Mouse (Mus musculus): ENCODE data around the gene Csnk1e. TPM values are rescaled to one million over a fixed set of nuclear protein-coding genes. Genes with fewer than 3 reads are reported as not detected.

Gene Csnk1e
- polyA plus RNA-seq, 1 experiment from 2014 or later, result 91.0 TPM

GRCm38 (mm10) chr15:79377681-79378080, 77.7 kb downstream of the Csnk1e start:
- no peaks in the 10 kb centered on the region for H3K9me3 ChIP-seq (replicated peaks; ENCODE audit: control insufficient read depth, low read length)
- no peak overlapping the region for H3K4me2 ChIP-seq
- 75% methylated on average over 6 of the region's 6 CpGs for WGBS (ENCODE audit: insufficient replicate concordance)
- H3K4me1 ChIP-seq (ENCODE audit: control insufficient read depth, insufficient read depth, low read length), result peaks cover 23% of the 10 kb centered on the region
- no peak for ATAC-seq (replicated peaks; ENCODE audit: insufficient number of reproducible peaks, low FRiP score, low TSS enrichment)
- peaks cover 15% of the 10 kb centered on the region for H3K36me3 ChIP-seq (ENCODE audit: control insufficient read depth, insufficient read depth, low read length)
- H3K27me3 ChIP-seq (ENCODE audit: control insufficient read depth, insufficient read depth, low read length), result no peaks in the 10 kb centered on the region
- H3K9ac ChIP-seq (ENCODE audit: low read depth, low read length), result no peak overlapping the region
- no peak overlapping the region for H3K4me3 ChIP-seq (ENCODE audit: low read depth, low read length)
- H3K27ac ChIP-seq (ENCODE audit: low read depth, low read length), result no peak overlapping the region

- no peaks in the 10 kb centered on the region for H3K27me3 ChIP-seq (ENCODE audit: control insufficient read depth, insufficient read depth, low read length)
- WGBS (ENCODE audit: insufficient replicate concordance), result 65% methylated on average over 3 of the region's 3 CpGs
- H3K4me2 ChIP-seq, result no peak overlapping the region
- H3K4me1 ChIP-seq (ENCODE audit: control insufficient read depth, insufficient read depth, low read length), result no peaks in the 10 kb centered on the region
- no peak for ATAC-seq (replicated peaks; ENCODE audit: insufficient number of reproducible peaks, low FRiP score, low TSS enrichment)
- H3K9me3 ChIP-seq (replicated peaks; ENCODE audit: control insufficient read depth, low read length), result no peaks in the 10 kb centered on the region
- H3K36me3 ChIP-seq (ENCODE audit: control insufficient read depth, insufficient read depth, low read length), result peaks cover 17% of the 10 kb centered on the region
- no peak overlapping the region for H3K4me3 ChIP-seq (ENCODE audit: low read depth, low read length)
- no peak overlapping the region for H3K9ac ChIP-seq (ENCODE audit: low read depth, low read length)
- no peak overlapping the region for H3K27ac ChIP-seq (ENCODE audit: low read depth, low read length)
Measured at GRCm38 (mm10) chr15:79374760-79375159, 80.6 kb downstream of the Csnk1e start.

- H3K4me2 ChIP-seq, result no peak overlapping the region
- H3K4me1 ChIP-seq (ENCODE audit: control insufficient read depth, insufficient read depth, low read length), result peaks cover 14% of the 10 kb centered on the region; the same call in 1 of the 2 replicates
- 67% methylated on average over 7 of the region's 7 CpGs for WGBS (ENCODE audit: insufficient replicate concordance)
- no peaks in the 10 kb centered on the region for H3K9me3 ChIP-seq (replicated peaks; ENCODE audit: control insufficient read depth, low read length)
- no peak for ATAC-seq (replicated peaks; ENCODE audit: insufficient number of reproducible peaks, low FRiP score, low TSS enrichment)
- H3K4me3 ChIP-seq (ENCODE audit: low read depth, low read length), result no peak overlapping the region
- no peaks in the 10 kb centered on the region for H3K27me3 ChIP-seq (ENCODE audit: control insufficient read depth, insufficient read depth, low read length)
- H3K9ac ChIP-seq (ENCODE audit: low read depth, low read length), result no peak overlapping the region
- no peak overlapping the region for H3K27ac ChIP-seq (ENCODE audit: low read depth, low read length)
- H3K36me3 ChIP-seq (ENCODE audit: control insufficient read depth, insufficient read depth, low read length), result peaks cover 15% of the 10 kb centered on the region
Measured at GRCm38 (mm10) chr15:79370281-79370843, 85.0 kb downstream of the Csnk1e start.

GRCm38 (mm10) chr15:79369452-79370280, 85.7 kb downstream of the Csnk1e start:
- WGBS (ENCODE audit: insufficient replicate concordance), result 69% methylated on average over 15 of the region's 15 CpGs
- no peak overlapping the region for H3K4me3 ChIP-seq (ENCODE audit: low read depth, low read length)
- no peaks in the 10 kb centered on the region for H3K9me3 ChIP-seq (replicated peaks; ENCODE audit: control insufficient read depth, low read length)
- no peak for ATAC-seq (replicated peaks; ENCODE audit: insufficient number of reproducible peaks, low FRiP score, low TSS enrichment)
- no peak overlapping the region for H3K9ac ChIP-seq (ENCODE audit: low read depth, low read length)
- H3K4me1 ChIP-seq (ENCODE audit: control insufficient read depth, insufficient read depth, low read length), result peaks cover 14% of the 10 kb centered on the region; the same call in 1 of the 2 replicates
- H3K36me3 ChIP-seq (ENCODE audit: control insufficient read depth, insufficient read depth, low read length), result peaks cover 18% of the 10 kb centered on the region
- H3K27ac ChIP-seq (ENCODE audit: low read depth, low read length), result no peak overlapping the region
- H3K4me2 ChIP-seq, result no peak overlapping the region
- no peaks in the 10 kb centered on the region for H3K27me3 ChIP-seq (ENCODE audit: control insufficient read depth, insufficient read depth, low read length)

GRCm38 (mm10) chr15:79368861-79369440, 86.4 kb downstream of the Csnk1e start:
- Histone ChIP-seq H3K36me3 (ENCODE audit: control insufficient read depth, insufficient read depth, low read length) (peaks cover 18% of the 10 kb centered on the region), H3K9me3 (replicated peaks; ENCODE audit: control insufficient read depth, low read length) (no peaks in the 10 kb centered on the region), H3K27ac (ENCODE audit: low read depth, low read length) (peak overlapping the region; percentile 64; the same call in 1 of the 2 replicates), H3K4me2 (no peak overlapping the region), H3K27me3 (ENCODE audit: control insufficient read depth, insufficient read depth, low read length) (no peaks in the 10 kb centered on the region), H3K4me3 (ENCODE audit: low read depth, low read length) (no peak overlapping the region), H3K9ac (ENCODE audit: low read depth, low read length) (peak overlapping the region; percentile 1; the same call in 1 of the 2 replicates), H3K4me1 (ENCODE audit: control insufficient read depth, insufficient read depth, low read length) (peaks cover 21% of the 10 kb centered on the region; the same call in 1 of the 2 replicates)
- WGBS (ENCODE audit: insufficient replicate concordance), result 71% methylated on average over 8 of the region's 8 CpGs
- no peak for ATAC-seq (replicated peaks; ENCODE audit: insufficient number of reproducible peaks, low FRiP score, low TSS enrichment)

GRCm38 (mm10) chr15:79368313-79368811, 87.0 kb downstream of the Csnk1e start:
- no peak overlapping the region for H3K4me3 ChIP-seq (ENCODE audit: low read depth, low read length)
- H3K36me3 ChIP-seq (ENCODE audit: control insufficient read depth, insufficient read depth, low read length), result peaks cover 18% of the 10 kb centered on the region
- peak overlapping the region; percentile 64 for H3K27ac ChIP-seq (ENCODE audit: low read depth, low read length)
- peaks cover 27% of the 10 kb centered on the region for H3K4me1 ChIP-seq (ENCODE audit: control insufficient read depth, insufficient read depth, low read length)
- H3K9me3 ChIP-seq (replicated peaks; ENCODE audit: control insufficient read depth, low read length), result no peaks in the 10 kb centered on the region
- H3K4me2 ChIP-seq, result no peak overlapping the region
- no peak; the same call in 1 of the 2 replicates for ATAC-seq (replicated peaks; ENCODE audit: insufficient number of reproducible peaks, low FRiP score, low TSS enrichment)
- 51% methylated on average over 14 of the region's 14 CpGs for WGBS (ENCODE audit: insufficient replicate concordance)
- no peaks in the 10 kb centered on the region for H3K27me3 ChIP-seq (ENCODE audit: control insufficient read depth, insufficient read depth, low read length)
- H3K9ac ChIP-seq (ENCODE audit: low read depth, low read length), result peak overlapping the region; percentile 22; the same call in 1 of the 2 replicates

MicroRNAs encoded within 50 kb of the gene (microRNA counts, 519-probe panel; counts per million panel counts)
- microRNA mmu-miR-1943, result 32.2 counts per million

Small RNAs within 50 kb of the gene (microRNA-seq; reads per million reads assigned to microRNA genes)
- gene Gm44302 (ENCODE audit: borderline number of aligned reads) (not detected), gene Mir1943 (ENCODE audit: borderline number of aligned reads) (4.7 reads per million, percentile 38 among the genes with 10 or more reads in this experiment)

Other genes starting within 250 kb of the Csnk1e start
- gene Pick1, start 226.4 kb downstream of the Csnk1e start, polyA plus RNA-seq (2014; fragmentation: Nextera tagmentation; extraction: Ambion mirVana), result 17.6 and 19.3 TPM in 2 replicates
- 0.59 and 0.64 TPM in 2 replicates for gene Gm49486, start 226.2 kb downstream of the Csnk1e start, polyA plus RNA-seq (2014; fragmentation: Nextera tagmentation; extraction: Ambion mirVana)
- 0.17 TPM in 1 of 2 replicates, not detected in the other for gene Slc16a8, start 200.8 kb downstream of the Csnk1e start, polyA plus RNA-seq (2014; fragmentation: Nextera tagmentation; extraction: Ambion mirVana)
- 11.1 and 14.0 TPM in 2 replicates for gene Baiap2l2, start 170.0 kb downstream of the Csnk1e start, polyA plus RNA-seq (2014; fragmentation: Nextera tagmentation; extraction: Ambion mirVana)
- gene Pla2g6, start 127.2 kb downstream of the Csnk1e start, polyA plus RNA-seq (2014; fragmentation: Nextera tagmentation; extraction: Ambion mirVana), result 11.6 and 12.9 TPM in 2 replicates
- gene Maff, start 108.9 kb downstream of the Csnk1e start, polyA plus RNA-seq (2014; fragmentation: Nextera tagmentation; extraction: Ambion mirVana), result 3.0 and 3.3 TPM in 2 replicates
- gene Tmem184b, start 52.0 kb downstream of the Csnk1e start, polyA plus RNA-seq (2014; fragmentation: Nextera tagmentation; extraction: Ambion mirVana), result 55.0 and 56.5 TPM in 2 replicates
- gene Kcnj4, start 49.7 kb upstream of the Csnk1e start, polyA plus RNA-seq (2014; fragmentation: Nextera tagmentation; extraction: Ambion mirVana), result 0.20 TPM in 1 of 2 replicates, not detected in the other
- 33.4 and 33.5 TPM in 2 replicates for gene Kdelr3, start 60.8 kb upstream of the Csnk1e start, polyA plus RNA-seq (2014; fragmentation: Nextera tagmentation; extraction: Ambion mirVana)
- gene Ddx17, start 91.2 kb upstream of the Csnk1e start, polyA plus RNA-seq (2014; fragmentation: Nextera tagmentation; extraction: Ambion mirVana), result 50.6 and 60.1 TPM in 2 replicates
- gene Dmc1, start 149.5 kb upstream of the Csnk1e start, polyA plus RNA-seq (2014; fragmentation: Nextera tagmentation; extraction: Ambion mirVana), result 1.4 and 1.5 TPM in 2 replicates
- 0.87 and 1.7 TPM in 2 replicates for gene Fam227a, start 203.4 kb upstream of the Csnk1e start, polyA plus RNA-seq (2014; fragmentation: Nextera tagmentation; extraction: Ambion mirVana)
- 38.2 and 45.4 TPM in 2 replicates for gene Cby1, start 203.6 kb upstream of the Csnk1e start, polyA plus RNA-seq (2014; fragmentation: Nextera tagmentation; extraction: Ambion mirVana)
- 260 and 273 TPM in 2 replicates for gene Tomm22, start 215.3 kb upstream of the Csnk1e start, polyA plus RNA-seq (2014; fragmentation: Nextera tagmentation; extraction: Ambion mirVana)
- 10.9 and 15.3 TPM in 2 replicates for gene Josd1, start 232.4 kb upstream of the Csnk1e start, polyA plus RNA-seq (2014; fragmentation: Nextera tagmentation; extraction: Ambion mirVana)
- 22.7 and 26.3 TPM in 2 replicates for gene Gtpbp1, start 235.3 kb upstream of the Csnk1e start, polyA plus RNA-seq (2014; fragmentation: Nextera tagmentation; extraction: Ambion mirVana)

Measured in heart, embryonic 11.5 days (tissue).